Mouse (Mus musculus) heart, embryonic 10.5 days (tissue): ENCODE measurements around the gene Ssr2. TPM values are rescaled to one million over a fixed set of nuclear protein-coding genes. Genes with fewer than 3 reads are reported as not detected.
"Not testable (repeated sequence)": the region's sequence is repeated elsewhere in the genome, so short reads cannot be mapped to it uniquely, and the experiment has no call there.

Source experiments
- DNase-seq: peaks from one replicate; pipeline ENCODE4 v3.0.0-alpha.2; 2017; ENCODE audit warnings: low spot score
- H3K27ac ChIP-seq: fragments of 300-500 bp; sonication (generic); 2 replicates; pipeline ENCODE4 v1.5.1; 2016; ENCODE audit warnings: mild to moderate bottlenecking
- H3K27me3 ChIP-seq: fragments of 300-500 bp; sonication (generic); 2 replicates; pipeline ENCODE4 v1.6.1; 2016; ENCODE audit warnings: mild to moderate bottlenecking; ENCODE audit not compliant: poor library complexity, insufficient read depth, severe bottlenecking
- H3K36me3 ChIP-seq: fragments of 300-500 bp; sonication (generic); 2 replicates; pipeline ENCODE4 v1.6.1; 2016; ENCODE audit warnings: mild to moderate bottlenecking, moderate library complexity
- H3K4me1 ChIP-seq: fragments of 300-500 bp; sonication (generic); 2 replicates; pipeline ENCODE4 v1.6.1; 2016; ENCODE audit warnings: mild to moderate bottlenecking
- H3K4me3 ChIP-seq: fragments of 300-500 bp; sonication (generic); 2 replicates; pipeline ENCODE4 v1.5.1; 2016; ENCODE audit warnings: mild to moderate bottlenecking, moderate library complexity
- H3K9me3 ChIP-seq: fragments of 300-500 bp; sonication (generic); 2 replicates; pipeline ENCODE4 v1.6.1; 2016; ENCODE audit warnings: mild to moderate bottlenecking, moderate library complexity
- WGBS: fragments of 180-500 bp; shearing (Covaris S2); methylation state at CpG from one replicate; pipeline ENCODE4 v1.1.7; 2016; 5-methylcytosine and 5-hydroxymethylcytosine counted together
- polyA plus RNA-seq: library from polyadenylated mRNA; unstranded; fragments of >200 nt; fragmentation: Nextera tagmentation; extraction: Ambion mirVana; gene quantifications from 2 replicates; pipeline ENCODE4 v1.2.1, GENCODE M21; 2016

Ssr2 gene
- polyA plus RNA-seq, 1 experiment from 2014 or later: 207 TPM

DNA sequence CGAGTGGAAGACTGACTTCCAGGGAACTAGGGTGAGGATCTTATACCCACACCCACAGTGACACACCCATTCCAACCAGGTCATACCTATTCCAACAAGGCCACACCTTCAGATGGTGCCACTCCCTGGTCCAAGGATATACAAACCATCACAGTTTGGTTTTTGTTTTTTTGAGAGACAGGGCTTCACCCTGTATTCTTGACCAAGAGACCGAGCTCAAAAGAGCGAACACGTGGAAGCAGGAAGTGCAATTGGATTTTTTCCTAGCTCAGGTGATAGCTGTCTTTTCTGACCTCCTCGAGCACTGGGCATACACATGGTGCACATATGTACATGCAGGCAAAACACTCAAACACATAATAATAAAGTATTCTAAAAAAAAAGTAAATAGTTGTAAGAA is 2.2 kb downstream of the Ssr2 start:
- not testable (repeated sequence) for H3K4me3 ChIP-seq, DNase-seq, H3K27me3 ChIP-seq, H3K9me3 ChIP-seq, H3K27ac ChIP-seq
- Histone ChIP-seq H3K4me1 (peaks cover 13% of the 10 kb centered on the region), H3K36me3 (peaks cover 17% of the 10 kb centered on the region)
- WGBS: 81% methylated on average over 5 of the region's 5 CpGs

DNA sequence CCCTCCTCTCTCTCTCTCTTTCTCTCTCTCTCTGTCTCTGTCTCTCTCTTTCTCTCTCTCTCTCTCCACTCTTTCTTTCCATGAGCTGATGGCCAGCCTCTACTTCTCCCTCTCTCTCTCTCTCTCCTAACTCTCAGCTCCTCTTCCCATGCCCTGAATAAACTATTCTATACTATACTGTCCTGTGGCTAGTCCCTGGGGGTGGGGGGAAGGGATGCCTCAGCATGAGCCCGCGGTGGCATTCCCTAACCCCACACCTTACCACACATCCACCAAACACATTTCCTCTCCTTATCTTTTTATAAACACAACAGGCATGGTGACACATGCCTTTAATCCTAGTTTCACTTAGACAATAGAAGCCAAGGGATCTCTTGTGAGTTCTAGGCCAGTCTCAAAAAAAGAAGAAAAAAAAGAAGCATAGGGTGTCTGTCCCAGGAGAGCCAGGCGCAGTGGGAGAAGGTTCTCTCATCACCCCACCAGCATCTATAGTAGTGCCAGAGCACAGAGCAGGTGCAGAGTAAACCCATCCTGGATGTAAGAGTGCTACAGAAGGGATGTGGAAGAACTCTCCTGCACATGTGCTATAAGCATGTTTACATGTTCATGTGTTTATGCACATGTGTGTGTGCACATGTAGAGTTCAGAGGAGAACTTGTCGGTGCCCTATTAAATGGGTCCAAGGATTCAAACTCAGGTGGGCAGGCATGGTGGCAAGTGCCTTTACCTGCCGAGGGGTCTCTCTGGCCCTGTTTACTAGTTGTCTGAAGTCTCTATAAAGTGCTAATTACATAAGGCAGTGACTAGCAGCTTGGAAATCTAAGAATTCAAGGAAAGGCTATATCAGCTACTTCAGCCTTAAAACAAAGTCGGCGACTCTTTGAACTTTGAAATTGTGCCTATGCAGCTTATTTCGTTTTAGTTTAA is 3.1 kb downstream of the Ssr2 start:
- peak overlapping the region; percentile 81 for H3K4me3 ChIP-seq
- H3K9me3 ChIP-seq: no peaks in the 10 kb centered on the region
- peak overlapping the region; percentile 89; the same call in 1 of the 2 replicates for H3K27ac ChIP-seq
- whole genome bisulfite sequencing: 41% methylated on average over 8 of the region's 8 CpGs
- H3K4me1 ChIP-seq: peaks cover 13% of the 10 kb centered on the region
- H3K27me3 ChIP-seq: no peaks in the 10 kb centered on the region
- peaks cover 26% of the 10 kb centered on the region for H3K36me3 ChIP-seq
- DNase-seq: no peak

DNA sequence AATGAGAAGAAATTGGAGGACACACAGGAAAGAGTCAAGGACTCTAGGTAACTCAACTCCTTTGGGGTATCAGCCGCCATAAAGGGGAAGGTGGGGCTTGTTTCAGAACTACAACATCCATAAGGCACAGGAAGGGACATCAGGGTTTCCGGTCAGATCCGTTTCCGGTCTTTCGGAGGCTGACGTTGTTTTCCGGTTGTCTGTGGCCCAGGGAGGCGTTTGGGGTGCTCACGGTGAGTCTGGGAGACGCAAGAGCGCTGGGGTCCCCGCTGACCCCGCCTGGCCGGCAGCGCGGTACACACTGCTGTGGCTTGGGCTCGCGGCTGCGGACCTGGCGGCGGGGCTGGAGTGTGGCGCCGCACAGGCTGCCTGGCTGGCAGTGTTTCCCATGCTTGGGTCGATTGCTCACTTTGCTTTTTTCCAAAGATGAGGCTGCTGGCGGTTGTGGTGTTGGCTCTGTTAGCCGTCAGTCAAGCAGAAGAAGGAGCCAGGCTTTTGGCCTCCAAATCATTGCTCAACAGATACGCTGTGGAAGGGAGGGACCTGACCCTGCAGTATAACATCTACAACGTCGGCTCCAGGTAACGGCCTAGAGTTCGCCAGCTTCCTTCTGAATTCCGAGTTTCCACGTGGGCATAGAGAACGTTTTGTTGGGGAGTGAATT is 3.9 kb downstream of the Ssr2 start:
- Histone ChIP-seq H3K4me3 (peak overlapping the region; percentile 81), H3K27me3 (no peaks in the 10 kb centered on the region), H3K36me3 (peaks cover 34% of the 10 kb centered on the region), H3K27ac (peak overlapping the region; percentile 89), H3K9me3 (no peaks in the 10 kb centered on the region), H3K4me1 (peaks cover 13% of the 10 kb centered on the region)
- DNase-seq: peak; percentile 95
- WGBS: under 1% methylated on average over 34 of the region's 34 CpGs

DNA sequence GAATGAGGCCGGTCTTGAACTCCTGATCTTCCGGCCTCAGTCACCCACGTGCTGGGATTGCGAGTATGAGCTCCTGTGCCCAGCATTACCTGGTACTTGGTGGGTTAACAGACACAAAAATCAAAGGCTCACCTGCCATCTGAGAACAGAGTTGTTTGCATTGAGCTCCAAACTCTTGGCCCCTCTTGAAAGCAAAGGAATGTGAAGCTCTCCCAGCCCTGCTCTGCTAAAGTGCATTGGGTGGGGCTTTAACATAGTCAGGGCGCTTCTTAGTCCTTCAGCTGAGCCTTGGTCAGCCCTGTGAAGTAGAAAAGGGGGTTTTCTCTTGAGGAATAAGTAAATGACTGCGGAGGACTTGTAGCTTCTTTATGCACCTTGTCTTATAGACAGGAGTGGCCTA is 10.1 kb downstream of the Ssr2 start:
- Histone ChIP-seq H3K36me3 (peaks cover 71% of the 10 kb centered on the region), H3K4me1 (peaks cover 8% of the 10 kb centered on the region), H3K9me3 (no peaks in the 10 kb centered on the region), H3K27me3 (no peaks in the 10 kb centered on the region), H3K27ac (no peak overlapping the region), H3K4me3 (no peak overlapping the region)
- 89% methylated on average over 6 of the region's 6 CpGs for WGBS
- no peak for DNase-seq

GRCm38 (mm10) chr3:88586640-88587039 is 11.0 kb downstream of the Ssr2 start:
- H3K27me3 ChIP-seq: no peaks in the 10 kb centered on the region
- peaks cover 65% of the 10 kb centered on the region for H3K36me3 ChIP-seq
- no peak overlapping the region for H3K4me3 ChIP-seq
- no peak overlapping the region for H3K27ac ChIP-seq
- DNase-seq: no peak
- H3K9me3 ChIP-seq: no peaks in the 10 kb centered on the region
- H3K4me1 ChIP-seq: peaks cover 17% of the 10 kb centered on the region
- WGBS: 92% methylated on average over 5 of the region's 5 CpGs

GRCm38 (mm10) chr3:88590246-88590645 is 14.6 kb downstream of the Ssr2 start:
- Histone ChIP-seq H3K4me3 (no peak overlapping the region), H3K9me3 (no peaks in the 10 kb centered on the region), H3K27me3 (no peaks in the 10 kb centered on the region), H3K4me1 (peaks cover 40% of the 10 kb centered on the region), H3K36me3 (peaks cover 36% of the 10 kb centered on the region), H3K27ac (peak overlapping the region; percentile 42)
- no peak for DNase-seq
- 27% methylated on average over 5 of the region's 5 CpGs for WGBS

- 36% methylated on average over 3 of the region's 3 CpGs for WGBS
- Histone ChIP-seq H3K9me3 (no peaks in the 10 kb centered on the region), H3K4me3 (no peak overlapping the region), H3K27ac (peak overlapping the region; percentile 13; the same call in 1 of the 2 replicates), H3K36me3 (peaks cover 32% of the 10 kb centered on the region), H3K4me1 (peaks cover 40% of the 10 kb centered on the region), H3K27me3 (no peaks in the 10 kb centered on the region)
- no peak for DNase-seq
Measured at GRCm38 (mm10) chr3:88591044-88591443, 15.4 kb downstream of the Ssr2 start.

GRCm38 (mm10) chr3:88591950-88592731 is 16.5 kb downstream of the Ssr2 start:
- no peak for DNase-seq
- H3K4me1 ChIP-seq: peaks cover 40% of the 10 kb centered on the region
- no peaks in the 10 kb centered on the region for H3K9me3 ChIP-seq
- peaks cover 21% of the 10 kb centered on the region for H3K36me3 ChIP-seq
- WGBS: 38% methylated on average over 9 of the region's 9 CpGs
- H3K27me3 ChIP-seq: no peaks in the 10 kb centered on the region
- H3K4me3 ChIP-seq: no peak overlapping the region
- no peak overlapping the region for H3K27ac ChIP-seq

DNA sequence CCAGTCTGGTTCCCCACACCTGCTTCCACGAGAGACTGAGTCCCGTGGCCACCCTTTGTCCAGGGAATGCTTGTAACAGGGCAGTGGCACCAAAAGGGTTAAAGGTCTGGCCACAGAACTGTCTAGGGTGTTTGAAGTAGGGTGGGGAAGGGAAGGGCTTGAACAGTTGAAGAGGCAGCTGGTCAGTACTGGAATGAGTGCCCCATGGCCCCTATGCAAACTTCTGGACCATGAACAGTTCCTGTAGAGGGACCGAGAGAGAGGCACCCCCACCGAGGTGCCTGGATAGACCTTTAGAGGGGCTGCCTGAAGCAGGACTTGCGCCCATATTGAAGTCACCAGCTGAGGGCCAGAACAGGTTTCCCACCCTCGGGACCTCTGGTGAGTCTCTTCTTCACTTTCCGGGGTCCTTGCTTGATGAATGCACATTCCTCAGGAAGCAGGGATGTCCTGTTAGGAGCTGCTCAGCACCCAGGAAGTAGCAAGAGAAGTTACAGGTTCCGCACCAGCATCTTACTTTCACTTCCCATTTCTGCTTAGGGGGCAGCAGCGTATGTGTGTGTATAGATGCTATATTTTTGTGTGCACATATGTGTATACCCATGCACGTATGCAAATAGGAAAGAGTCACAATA is 17.4 kb downstream of the Ssr2 start:
- no peak for DNase-seq
- H3K27me3 ChIP-seq: no peaks in the 10 kb centered on the region
- H3K36me3 ChIP-seq: peaks cover 12% of the 10 kb centered on the region
- no peak overlapping the region for H3K4me3 ChIP-seq
- no peak overlapping the region for H3K27ac ChIP-seq
- H3K9me3 ChIP-seq: no peaks in the 10 kb centered on the region
- 72% methylated on average over 10 of the region's 10 CpGs for WGBS
- peaks cover 40% of the 10 kb centered on the region for H3K4me1 ChIP-seq

- DNase-seq: no peak
- 52% methylated on average over 10 of the region's 10 CpGs for WGBS
- H3K27ac ChIP-seq: no peak overlapping the region
Measured at GRCm38 (mm10) chr3:88593893-88594580, 18.4 kb downstream of the Ssr2 start.

GRCm38 (mm10) chr3:88596547-88596946 is 20.9 kb downstream of the Ssr2 start:
- H3K27me3 ChIP-seq, H3K27ac ChIP-seq, H3K4me3 ChIP-seq, H3K36me3 ChIP-seq, DNase-seq, H3K9me3 ChIP-seq: not testable (repeated sequence)
- WGBS: 79% methylated on average over 4 of the region's 4 CpGs
- peaks cover 24% of the 10 kb centered on the region for H3K4me1 ChIP-seq

More at GRCm38 (mm10) chr3:88593893-88594580, 18.4 kb downstream of the Ssr2 start:
- peaks cover 4% of the 10 kb centered on the region; the same call in 1 of the 2 replicates for H3K36me3 ChIP-seq
- no peaks in the 10 kb centered on the region for H3K9me3 ChIP-seq
- H3K27me3 ChIP-seq: no peaks in the 10 kb centered on the region
- H3K4me1 ChIP-seq: peaks cover 40% of the 10 kb centered on the region
- H3K4me3 ChIP-seq: no peak overlapping the region

- no peaks in the 10 kb centered on the region for H3K36me3 ChIP-seq
Measured at GRCm38 (mm10) chr3:88602466-88602865, 26.8 kb downstream of the Ssr2 start.

More at GRCm38 (mm10) chr3:88602466-88602865, 26.8 kb downstream of the Ssr2 start:
- Histone ChIP-seq H3K4me3 (no peak overlapping the region), H3K9me3 (no peaks in the 10 kb centered on the region), H3K4me1 (peaks cover 25% of the 10 kb centered on the region), H3K27ac (no peak overlapping the region), H3K27me3 (no peaks in the 10 kb centered on the region)
- 80% methylated on average over 4 of the region's 4 CpGs for WGBS
- DNase-seq: no peak
